Mouse (Mus musculus): Measurements from ENCODE around the gene Acin1. TPM values are rescaled to one million over a fixed set of nuclear protein-coding genes. Genes with fewer than 3 reads are reported as not detected.

Acin1 gene
- total and polyA plus RNA-seq, 2 experiments from 2014 or later, result 108 to 122 TPM

DNA sequence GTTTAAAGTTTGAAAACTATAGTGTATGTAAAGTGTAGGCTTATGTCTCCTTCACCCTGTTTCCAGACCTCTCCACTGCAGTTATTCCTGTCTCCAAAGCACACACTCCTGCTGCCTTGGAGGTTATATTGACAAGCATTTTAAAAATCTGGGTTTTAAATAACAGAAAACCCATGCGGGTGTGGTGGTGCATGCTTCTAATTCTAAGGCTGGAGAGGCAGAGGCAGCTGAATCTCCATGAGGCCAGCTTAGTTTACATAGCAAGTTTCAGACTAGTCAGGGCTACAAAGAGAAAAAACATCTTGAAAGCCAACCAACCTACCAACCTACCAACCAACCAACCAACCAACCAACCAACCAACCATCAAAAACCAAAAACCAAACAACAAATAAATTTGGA lies 28.7 kb upstream of the Acin1 start:
- H3K36me3 ChIP-seq (ENCODE audit: insufficient read depth, low read length), result no peaks in the 10 kb centered on the region
- no peak overlapping the region for H3K27ac ChIP-seq (ENCODE audit: low read depth, low read length)
- H3K4me1 ChIP-seq (ENCODE audit: insufficient read depth, low read length), result no peaks in the 10 kb centered on the region
- no peaks in the 10 kb centered on the region for H3K27me3 ChIP-seq (ENCODE audit: insufficient read depth, low read length)
- no peak overlapping the region for H3K4me3 ChIP-seq (ENCODE audit: low read depth, low read length)
- TF ChIP-seq CTCF (IDR thresholded peaks at IDR 0.05), result no peak
- ATAC-seq (ENCODE audit: low FRiP score), result no peak
- WGBS, result 71% methylated on average over 1 of the region's 1 CpGs
- H3K4me2 ChIP-seq (ENCODE audit: low read depth, low read length, poor library complexity, severe bottlenecking), result peak overlapping the region; percentile 73; the same call in 1 of the 2 replicates
- no peak overlapping the region for H3K9ac ChIP-seq (replicated peaks; ENCODE audit: low read length, poor library complexity, severe bottlenecking)
- no peaks in the 10 kb centered on the region for H3K9me3 ChIP-seq (ENCODE audit: low read length)
- no peak for DNase-seq (ENCODE audit: low spot score)

DNA sequence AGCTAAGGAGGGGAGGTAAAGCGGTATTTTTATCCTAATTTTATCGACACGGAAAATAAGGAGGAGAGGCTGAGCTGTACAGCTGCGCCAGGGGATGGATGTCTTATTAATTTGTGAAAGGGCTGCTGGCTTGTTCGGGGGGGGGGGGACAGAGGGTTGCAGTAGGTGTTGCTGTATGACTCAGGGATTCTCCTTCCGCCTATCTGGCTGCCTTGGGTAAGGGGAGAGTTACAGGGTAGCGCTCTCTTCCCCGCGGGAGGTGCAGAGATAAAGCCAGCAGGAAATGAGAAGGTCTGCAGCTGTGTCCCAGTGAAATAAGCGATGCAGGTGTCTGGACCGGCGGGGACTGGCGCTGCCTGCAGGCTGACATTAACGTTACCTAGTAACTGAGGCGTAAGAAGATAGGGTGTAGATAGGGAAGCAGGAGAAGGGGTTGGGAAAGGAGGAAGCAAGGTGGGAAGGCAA lies 27.9 kb upstream of the Acin1 start:
- H3K27ac ChIP-seq (ENCODE audit: low read depth, low read length), result peak overlapping the region; percentile 70
- H3K9ac ChIP-seq (replicated peaks; ENCODE audit: low read length, poor library complexity, severe bottlenecking), result peak overlapping the region; percentile 63
- WGBS, result 1% methylated on average over 15 of the region's 15 CpGs
- no peaks in the 10 kb centered on the region for H3K9me3 ChIP-seq (ENCODE audit: low read length)
- no peaks in the 10 kb centered on the region for H3K36me3 ChIP-seq (ENCODE audit: insufficient read depth, low read length)
- peak overlapping the region; percentile 73 for H3K4me2 ChIP-seq (ENCODE audit: low read depth, low read length, poor library complexity, severe bottlenecking)
- ATAC-seq (ENCODE audit: low FRiP score) (peak; percentile 72), DNase-seq (ENCODE audit: low spot score) (peak; percentile 42)
- peak; percentile 14; the same call in 1 of the 2 replicates for TF ChIP-seq CTCF (IDR thresholded peaks at IDR 0.05)
- peak overlapping the region; percentile 34 for H3K4me3 ChIP-seq (ENCODE audit: low read depth, low read length)
- no peaks in the 10 kb centered on the region for H3K4me1 ChIP-seq (ENCODE audit: insufficient read depth, low read length)
- H3K27me3 ChIP-seq (ENCODE audit: insufficient read depth, low read length), result no peaks in the 10 kb centered on the region

DNA sequence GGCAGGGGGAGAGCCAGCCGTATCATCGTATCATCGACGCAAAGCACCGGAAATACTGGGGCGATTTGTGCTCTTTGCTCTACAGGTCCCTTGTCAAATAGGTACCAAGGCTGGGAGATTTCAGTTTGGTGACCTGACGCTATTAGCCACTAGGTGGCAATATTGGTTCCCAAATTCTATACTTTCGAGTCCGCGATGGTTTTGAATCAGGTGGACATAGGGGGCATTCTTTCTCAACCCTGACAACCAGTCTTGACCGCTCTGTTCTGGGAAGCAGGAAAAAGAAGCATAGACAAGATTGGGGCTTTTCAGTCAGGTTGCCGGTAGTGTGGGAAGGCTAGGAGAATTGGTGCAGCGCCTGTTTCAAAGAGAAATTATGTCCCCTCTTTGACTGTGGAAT lies 27.4 kb upstream of the Acin1 start:
- H3K27me3 ChIP-seq (ENCODE audit: insufficient read depth, low read length), result no peaks in the 10 kb centered on the region
- peak; percentile 91 for TF ChIP-seq CTCF (IDR thresholded peaks at IDR 0.05)
- peak overlapping the region; percentile 34 for H3K4me3 ChIP-seq (ENCODE audit: low read depth, low read length)
- H3K9ac ChIP-seq (replicated peaks; ENCODE audit: low read length, poor library complexity, severe bottlenecking), result peak overlapping the region; percentile 63
- peak overlapping the region; percentile 73 for H3K4me2 ChIP-seq (ENCODE audit: low read depth, low read length, poor library complexity, severe bottlenecking)
- peak; percentile 82 for ATAC-seq (ENCODE audit: low FRiP score)
- H3K36me3 ChIP-seq (ENCODE audit: insufficient read depth, low read length), result no peaks in the 10 kb centered on the region
- no peaks in the 10 kb centered on the region for H3K4me1 ChIP-seq (ENCODE audit: insufficient read depth, low read length)
- 1% methylated on average over 13 of the region's 13 CpGs for WGBS
- peak; percentile 91 for DNase-seq (ENCODE audit: low spot score)
- H3K27ac ChIP-seq (ENCODE audit: low read depth, low read length), result peak overlapping the region; percentile 70
- H3K9me3 ChIP-seq (ENCODE audit: low read length), result no peaks in the 10 kb centered on the region

DNA sequence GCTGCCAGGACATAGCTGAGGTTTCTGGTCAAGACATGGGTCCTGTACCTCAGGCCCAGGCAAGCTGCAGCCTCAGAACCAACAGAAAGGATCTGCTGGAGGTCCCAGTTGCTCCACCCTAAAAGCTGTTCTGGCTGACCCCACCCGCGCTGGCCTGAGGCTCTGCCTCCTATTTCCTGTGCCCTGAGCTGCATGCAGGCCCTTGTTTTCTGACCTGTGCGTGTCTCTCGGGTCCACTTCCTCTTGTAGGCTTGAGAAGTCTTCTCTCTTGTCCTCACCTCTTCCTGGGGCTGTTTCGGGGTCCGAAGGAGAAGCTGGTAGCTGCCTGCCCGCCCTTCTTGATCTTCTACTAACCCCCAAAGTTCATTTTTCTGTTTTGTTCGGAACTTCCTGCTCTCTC lies 26.1 kb upstream of the Acin1 start:
- H3K27ac ChIP-seq (ENCODE audit: low read depth, low read length), result no peak overlapping the region
- no peaks in the 10 kb centered on the region for H3K36me3 ChIP-seq (ENCODE audit: insufficient read depth, low read length)
- H3K4me2 ChIP-seq (ENCODE audit: low read depth, low read length, poor library complexity, severe bottlenecking), result no peak overlapping the region
- H3K4me3 ChIP-seq (ENCODE audit: low read depth, low read length), result no peak overlapping the region
- no peak for DNase-seq (ENCODE audit: low spot score)
- no peak for ATAC-seq (ENCODE audit: low FRiP score)
- no peaks in the 10 kb centered on the region for H3K9me3 ChIP-seq (ENCODE audit: low read length)
- no peak overlapping the region for H3K9ac ChIP-seq (replicated peaks; ENCODE audit: low read length, poor library complexity, severe bottlenecking)
- 83% methylated on average over 8 of the region's 8 CpGs for WGBS
- no peak for TF ChIP-seq CTCF (IDR thresholded peaks at IDR 0.05)
- no peaks in the 10 kb centered on the region for H3K27me3 ChIP-seq (ENCODE audit: insufficient read depth, low read length)
- H3K4me1 ChIP-seq (ENCODE audit: insufficient read depth, low read length), result no peaks in the 10 kb centered on the region

DNA sequence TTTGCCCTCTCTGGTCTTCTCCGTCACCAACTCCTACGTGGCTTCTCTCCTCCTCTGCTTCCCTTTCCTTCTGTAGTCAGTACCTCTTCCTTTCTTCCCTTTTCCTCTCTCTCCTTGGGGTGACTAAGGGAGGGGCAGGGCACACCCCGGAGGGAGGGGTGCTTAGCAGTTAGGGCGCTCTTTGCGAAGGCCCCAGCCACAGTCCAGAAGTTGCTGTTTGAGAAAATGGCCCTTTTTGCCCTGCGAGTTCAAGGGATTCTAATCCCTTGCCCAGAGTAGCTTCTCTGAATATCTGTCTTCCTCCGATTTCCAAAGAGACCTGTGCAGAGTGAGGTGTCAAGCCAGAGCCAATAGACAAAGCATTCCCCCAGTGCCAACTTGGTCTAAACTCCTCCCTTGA lies 25.3 kb upstream of the Acin1 start, which contains the start of gene Cebpe:
Gene Cebpe (minus strand): TSS at position 101 of the 400 bp plus-strand sequence.
- no peak within 1 kb of the TSS for H3K4me2 ChIP-seq (ENCODE audit: low read depth, low read length, poor library complexity, severe bottlenecking)
- no peaks in the 10 kb centered on the region for H3K36me3 ChIP-seq (ENCODE audit: insufficient read depth, low read length)
- H3K4me3 ChIP-seq (ENCODE audit: low read depth, low read length), result no peak within 1 kb of the TSS
- TF ChIP-seq CTCF (IDR thresholded peaks at IDR 0.05), result no peak
- no peaks in the 10 kb centered on the region for H3K9me3 ChIP-seq (ENCODE audit: low read length)
- ATAC-seq (ENCODE audit: low FRiP score), result no peak
- H3K9ac ChIP-seq (replicated peaks; ENCODE audit: low read length, poor library complexity, severe bottlenecking), result no peak within 1 kb of the TSS
- H3K4me1 ChIP-seq (ENCODE audit: insufficient read depth, low read length), result no peaks in the 10 kb centered on the region
- 87% methylated on average over 7 of the region's 7 CpGs for WGBS
- H3K27me3 ChIP-seq (ENCODE audit: insufficient read depth, low read length), result no peaks in the 10 kb centered on the region
- no peak within 1 kb of the TSS for H3K27ac ChIP-seq (ENCODE audit: low read depth, low read length)
- DNase-seq (ENCODE audit: low spot score), result no peak

DNA sequence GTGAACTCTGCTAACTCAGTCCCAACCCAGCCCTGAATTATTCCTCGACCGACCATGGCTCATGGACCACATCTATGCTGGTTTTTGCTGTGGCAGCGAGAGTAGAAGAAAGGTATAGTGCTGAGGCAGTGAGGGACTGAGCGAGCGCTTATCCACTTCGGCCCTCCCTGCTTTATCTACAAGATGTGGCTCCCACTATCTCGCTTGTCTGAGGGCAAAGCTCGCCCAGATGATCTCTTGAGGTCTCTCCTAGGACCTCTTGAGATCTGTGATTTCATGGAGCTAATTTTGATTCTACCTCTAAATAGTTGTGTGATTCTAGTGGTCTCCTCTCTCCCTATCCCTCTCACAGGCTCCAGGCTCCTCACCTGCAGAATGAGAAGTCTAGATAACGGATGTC lies 22.3 kb upstream of the Acin1 start:
- no peaks in the 10 kb centered on the region for H3K9me3 ChIP-seq (ENCODE audit: low read length)

More for the DNA sequence above, 22.3 kb upstream of the Acin1 start:
- 90% methylated on average over 9 of the region's 9 CpGs for whole genome bisulfite sequencing
- Histone ChIP-seq H3K4me3 (ENCODE audit: low read depth, low read length) (no peak overlapping the region), H3K36me3 (ENCODE audit: insufficient read depth, low read length) (no peaks in the 10 kb centered on the region), H3K4me2 (ENCODE audit: low read depth, low read length, poor library complexity, severe bottlenecking) (no peak overlapping the region), H3K9ac (replicated peaks; ENCODE audit: low read length, poor library complexity, severe bottlenecking) (no peak overlapping the region), H3K27me3 (ENCODE audit: insufficient read depth, low read length) (no peaks in the 10 kb centered on the region), H3K4me1 (ENCODE audit: insufficient read depth, low read length) (no peaks in the 10 kb centered on the region), H3K27ac (ENCODE audit: low read depth, low read length) (no peak overlapping the region)
- DNase-seq (ENCODE audit: low spot score), result no peak
- no peak for TF ChIP-seq CTCF (IDR thresholded peaks at IDR 0.05)
- no peak for ATAC-seq (ENCODE audit: low FRiP score)

All from midbrain, postnatal 0 days (tissue).